Mouse (Mus musculus): Measurements from ENCODE around the gene 1700001C02Rik.

The 1700001C02Rik gene

GRCm38 (mm10) chr5:30494606-30495005 lies 28.8 kb downstream of the 1700001C02Rik start:
- no peak for DNase-seq (ENCODE audit: low read depth, low spot score)

- DNase-seq (ENCODE audit: low read depth, low spot score), result no peak
Observed at GRCm38 (mm10) chr5:30495288-30495687, 29.4 kb downstream of the 1700001C02Rik start.

DNA sequence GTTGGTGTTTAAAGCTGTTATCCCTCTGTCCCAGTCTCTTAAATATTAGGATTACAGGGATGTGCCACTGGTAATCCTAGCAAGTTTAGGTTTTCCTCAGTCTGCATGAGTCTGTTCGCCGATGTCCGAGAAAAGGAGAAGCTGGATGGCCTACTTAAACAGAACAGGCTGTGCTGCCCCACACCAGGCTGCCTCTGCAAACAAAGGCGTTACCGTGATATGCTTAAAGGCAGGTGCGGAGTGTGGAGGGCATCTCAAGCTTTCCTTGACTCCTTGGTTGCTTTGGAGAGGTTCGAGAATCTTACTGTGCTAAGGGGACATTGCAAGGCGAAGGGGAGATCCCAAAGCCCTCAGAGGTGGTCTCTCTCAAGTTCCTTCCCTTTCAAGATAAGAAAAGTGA lies 31.0 kb downstream of the 1700001C02Rik start:
- no peak for DNase-seq (ENCODE audit: low read depth, low spot score)

DNA sequence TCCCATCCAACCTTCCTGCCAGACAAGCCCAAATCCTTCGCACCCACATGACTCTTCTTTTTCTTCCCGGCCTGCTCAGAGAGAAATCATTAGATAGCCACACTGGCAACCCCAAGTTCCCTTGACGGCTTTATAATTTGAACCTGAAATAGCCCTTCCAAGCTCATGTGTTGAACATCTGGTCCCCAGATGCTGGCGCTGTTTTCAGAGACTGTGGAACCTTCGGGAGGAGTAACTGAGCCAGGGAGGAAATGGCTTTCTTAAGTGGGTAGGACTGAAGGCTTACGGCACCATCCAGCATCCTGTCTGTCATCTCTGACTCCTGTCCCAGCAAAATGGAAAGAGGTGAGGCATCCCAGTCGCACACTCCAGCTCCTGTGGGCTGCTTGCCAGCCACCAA lies 31.5 kb downstream of the 1700001C02Rik start:
- DNase-seq (ENCODE audit: low read depth, low spot score), result no peak

- no peak for DNase-seq (ENCODE audit: low read depth, low spot score)
Observed at GRCm38 (mm10) chr5:30513111-30513510, 47.3 kb downstream of the 1700001C02Rik start.

- no peak for DNase-seq (ENCODE audit: low read depth, low spot score)
Observed at GRCm38 (mm10) chr5:30516376-30516775, 50.5 kb downstream of the 1700001C02Rik start.

GRCm38 (mm10) chr5:30518108-30518507 lies 52.3 kb downstream of the 1700001C02Rik start:
- DNase-seq (ENCODE audit: low read depth, low spot score), result no peak

- no peak for DNase-seq (ENCODE audit: low read depth, low spot score)
Observed at GRCm38 (mm10) chr5:30518547-30518946, 52.7 kb downstream of the 1700001C02Rik start.

DNA sequence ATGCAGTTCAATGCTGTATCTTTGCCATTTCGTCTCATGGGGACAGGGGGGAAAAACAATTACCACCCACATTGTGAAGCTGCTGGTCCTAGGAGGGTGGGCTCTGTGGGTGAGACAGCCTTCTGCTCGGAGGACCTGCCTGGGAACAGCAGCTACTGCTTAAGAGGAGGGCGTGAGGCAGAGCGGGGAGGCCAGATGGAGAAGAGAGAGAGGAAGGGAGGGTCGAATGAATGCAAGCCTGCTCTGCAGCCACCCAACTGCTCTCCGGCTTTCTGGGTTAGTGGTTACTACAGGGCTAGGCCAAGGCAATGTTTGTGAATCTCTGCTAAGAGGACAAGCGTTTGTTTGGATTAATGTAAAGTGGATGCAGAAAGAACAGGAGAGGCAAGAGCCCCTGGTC lies 53.6 kb downstream of the 1700001C02Rik start:
- DNase-seq (ENCODE audit: low read depth, low spot score), result no peak

DNA sequence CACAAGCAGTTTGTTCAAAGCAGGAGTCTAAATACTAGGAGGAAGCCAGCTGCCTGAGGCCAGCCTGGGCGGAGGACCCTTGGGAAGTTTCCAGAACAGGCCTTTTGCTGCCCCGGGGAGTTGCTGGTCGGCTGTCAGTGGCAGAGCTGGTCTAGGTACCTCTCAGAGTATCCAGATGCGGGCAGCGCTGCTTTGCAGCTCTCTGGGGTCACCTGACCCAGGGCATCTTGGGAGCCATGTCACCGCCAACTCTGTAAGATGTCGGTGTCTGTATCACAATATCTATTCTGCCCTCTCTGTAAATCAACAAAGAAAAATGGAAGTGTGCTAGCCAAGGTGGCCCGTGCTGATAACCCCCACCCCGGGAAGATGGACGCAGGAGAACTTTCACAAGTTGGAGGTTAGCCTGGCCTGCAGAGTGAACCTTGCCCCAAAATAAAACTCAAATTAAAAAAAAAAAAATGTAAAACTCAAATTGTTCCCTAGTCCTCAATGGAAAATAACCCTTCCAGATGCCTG lies 54.4 kb downstream of the 1700001C02Rik start:
- no peak for DNase-seq (ENCODE audit: low read depth, low spot score)

DNA sequence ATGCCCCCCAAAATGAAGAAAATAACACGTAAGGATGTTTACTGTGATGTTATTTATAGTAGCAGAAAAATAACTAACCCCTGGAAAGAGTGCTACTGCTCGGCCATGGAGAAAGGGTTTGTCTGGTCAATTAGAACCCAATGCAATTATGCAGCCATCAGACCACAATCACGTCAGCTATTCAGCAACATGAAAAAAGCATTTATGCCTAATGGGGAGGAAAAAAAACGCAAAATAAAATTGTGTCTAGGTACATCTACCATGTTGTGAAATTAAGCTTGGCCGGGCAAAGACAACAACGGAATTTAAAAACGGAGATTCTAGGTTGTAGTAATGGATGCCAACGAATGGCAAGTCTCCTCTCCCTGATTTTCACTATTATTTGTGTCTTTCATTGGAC lies 56.6 kb downstream of the 1700001C02Rik start:
- no peak for DNase-seq (ENCODE audit: low read depth, low spot score)

- DNase-seq (ENCODE audit: low read depth, low spot score), result no peak
Observed at GRCm38 (mm10) chr5:30523131-30523530, 57.3 kb downstream of the 1700001C02Rik start.

- no peak for DNase-seq (ENCODE audit: low read depth, low spot score)
Observed at GRCm38 (mm10) chr5:30524213-30524612, 58.4 kb downstream of the 1700001C02Rik start.

- no peak for DNase-seq (ENCODE audit: low read depth, low spot score)
Observed at GRCm38 (mm10) chr5:30525920-30526836, 60.3 kb downstream of the 1700001C02Rik start.

DNA sequence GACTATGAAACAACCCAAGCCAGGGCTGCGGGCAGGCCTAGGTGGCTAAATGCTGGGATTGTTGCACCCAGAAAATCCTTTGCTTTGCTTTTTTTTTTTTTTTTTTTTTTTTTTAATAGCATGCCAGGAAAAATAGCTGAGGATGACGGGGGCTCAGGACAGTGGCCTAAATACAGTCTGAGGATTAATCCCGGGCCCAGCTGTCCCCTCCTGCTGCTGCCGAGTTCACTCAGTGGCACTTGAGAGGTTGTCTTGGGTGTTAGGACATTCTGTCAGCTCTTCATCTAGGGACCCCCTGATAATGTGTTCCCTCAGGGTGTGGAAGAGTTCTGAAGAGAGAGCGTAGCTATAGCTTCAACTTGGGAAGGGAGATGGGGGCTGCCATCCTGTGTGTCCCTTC lies 61.3 kb downstream of the 1700001C02Rik start:
- no peak for DNase-seq (ENCODE audit: low read depth, low spot score)

DNA sequence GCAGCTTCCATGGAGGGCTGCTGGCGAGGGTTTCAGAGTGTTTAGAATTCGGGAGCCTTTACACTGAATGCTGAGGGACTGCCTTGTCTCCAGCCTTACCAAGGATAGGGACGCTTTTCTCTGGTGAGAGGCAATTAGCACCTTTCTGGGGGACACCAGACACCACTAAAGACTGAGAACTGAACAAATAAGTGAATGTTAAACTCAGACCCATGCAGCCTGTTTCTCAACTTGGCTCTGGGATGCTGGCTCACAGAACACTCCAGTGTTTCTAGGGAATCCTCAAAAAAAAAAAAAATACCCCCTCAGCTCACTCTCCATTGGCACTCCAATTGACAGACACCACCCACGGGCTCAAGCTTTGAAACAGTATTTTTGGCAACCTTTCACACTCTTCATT lies 63.1 kb downstream of the 1700001C02Rik start:
- no peak for DNase-seq (ENCODE audit: low read depth, low spot score)
